Mouse (Mus musculus) testis, adult 2 months (tissue): ENCODE measurements around the gene Nrp1. TPM values are rescaled to one million over a fixed set of nuclear protein-coding genes. Genes with fewer than 3 reads are reported as not detected.

Experiments
- H3K27ac ChIP-seq: fragments of 200-500 bp; 2 replicates; pipeline ENCODE4 v1.5.1; 2012; ENCODE audit warnings: low read depth, low read length; ENCODE audit not compliant: control insufficient read depth, insufficient read depth
- H3K27me3 ChIP-seq: fragments of 200-500 bp; 2 replicates; pipeline ENCODE4 v1.6.1; 2012; ENCODE audit warnings: mild to moderate bottlenecking, low read length, moderate library complexity; ENCODE audit not compliant: control insufficient read depth, insufficient read depth
- H3K36me3 ChIP-seq: fragments of 200-500 bp; 2 replicates; pipeline ENCODE4 v1.6.1; 2012; ENCODE audit warnings: mild to moderate bottlenecking, low read length; ENCODE audit not compliant: control insufficient read depth, insufficient read depth
- H3K4me1 ChIP-seq: fragments of 200-500 bp; 2 replicates; pipeline ENCODE4 v1.6.1; 2012; ENCODE audit warnings: low read length; ENCODE audit not compliant: control insufficient read depth, insufficient read depth
- H3K4me3 ChIP-seq: fragments of 200-500 bp; 2 replicates; pipeline ENCODE4 v1.5.1; 2012; ENCODE audit warnings: low read depth, mild to moderate bottlenecking, low read length, moderate library complexity, mixed read lengths; ENCODE audit not compliant: control insufficient read depth
- CTCF ChIP-seq: fragments of 200-500 bp; IDR thresholded peaks from 2 replicates; pipeline ENCODE4 v1.5.1; 2012; ENCODE audit warnings: low read depth, mild to moderate bottlenecking, inconsistent platforms, low read length, moderate library complexity; ENCODE audit not compliant: control insufficient read depth, insufficient read depth, insufficient replicate concordance
- POLR2A ChIP-seq: fragments of 200-500 bp; IDR thresholded peaks from 2 replicates; pipeline ENCODE4 v1.6.1; 2012; ENCODE audit warnings: low read depth, mild to moderate bottlenecking, inconsistent platforms, low read length, moderate library complexity; ENCODE audit not compliant: control insufficient read depth
- polyA plus RNA-seq: library from polyadenylated mRNA; depleted of rRNA; stranded (reverse); fragments of >200 nt; gene quantifications from 2 replicates; pipeline ENCODE4 v1.2.3, GENCODE M21; 2012

Gene Nrp1
- polyA plus RNA-seq, 1 experiment, result 1.7 TPM

- no peaks in the 10 kb centered on the region for H3K27me3 ChIP-seq
- TF ChIP-seq CTCF (no peak), POLR2A (no peak)
- H3K36me3 ChIP-seq, result no peaks in the 10 kb centered on the region
- H3K4me3 ChIP-seq, result no peak overlapping the region
- H3K4me1 ChIP-seq, result no peaks in the 10 kb centered on the region
- no peak overlapping the region for H3K27ac ChIP-seq
Observed at GRCm38 (mm10) chr8:128445596-128445995, 87.2 kb downstream of the Nrp1 start.

- TF ChIP-seq POLR2A (no peak), CTCF (no peak)
- Histone ChIP-seq H3K36me3 (no peaks in the 10 kb centered on the region), H3K4me3 (no peak overlapping the region), H3K27me3 (no peaks in the 10 kb centered on the region), H3K4me1 (no peaks in the 10 kb centered on the region), H3K27ac (no peak overlapping the region)
Observed at GRCm38 (mm10) chr8:128446636-128447035, 88.2 kb downstream of the Nrp1 start.

- no peak overlapping the region for H3K4me3 ChIP-seq
- TF ChIP-seq POLR2A (no peak), CTCF (no peak)
- no peaks in the 10 kb centered on the region for H3K27me3 ChIP-seq
- no peaks in the 10 kb centered on the region for H3K4me1 ChIP-seq
- H3K27ac ChIP-seq, result no peak overlapping the region
- H3K36me3 ChIP-seq, result no peaks in the 10 kb centered on the region
Observed at GRCm38 (mm10) chr8:128447320-128447719, 88.9 kb downstream of the Nrp1 start.

- Histone ChIP-seq H3K27ac (no peak overlapping the region), H3K4me3 (no peak overlapping the region), H3K36me3 (no peaks in the 10 kb centered on the region), H3K4me1 (no peaks in the 10 kb centered on the region), H3K27me3 (no peaks in the 10 kb centered on the region)
- TF ChIP-seq CTCF (no peak), POLR2A (no peak)
Observed at GRCm38 (mm10) chr8:128450390-128451032, 92.1 kb downstream of the Nrp1 start.

- no peak for TF ChIP-seq POLR2A
- no peak for TF ChIP-seq CTCF
- H3K27ac ChIP-seq, result no peak overlapping the region
Observed at GRCm38 (mm10) chr8:128451121-128451520, 92.7 kb downstream of the Nrp1 start.

GRCm38 (mm10) chr8:128453471-128453870 is 95.1 kb downstream of the Nrp1 start:
- Histone ChIP-seq H3K27me3 (no peaks in the 10 kb centered on the region), H3K36me3 (no peaks in the 10 kb centered on the region), H3K4me3 (no peak overlapping the region), H3K27ac (no peak overlapping the region), H3K4me1 (no peaks in the 10 kb centered on the region)
- TF ChIP-seq CTCF (no peak), POLR2A (no peak)

More at GRCm38 (mm10) chr8:128451121-128451520, 92.7 kb downstream of the Nrp1 start:
- Histone ChIP-seq H3K36me3 (no peaks in the 10 kb centered on the region), H3K4me1 (no peaks in the 10 kb centered on the region), H3K27me3 (no peaks in the 10 kb centered on the region), H3K4me3 (no peak overlapping the region)

GRCm38 (mm10) chr8:128454026-128454425 is 95.6 kb downstream of the Nrp1 start:
- no peak for TF ChIP-seq CTCF
- TF ChIP-seq POLR2A, result no peak
- Histone ChIP-seq H3K4me1 (no peaks in the 10 kb centered on the region), H3K4me3 (no peak overlapping the region), H3K36me3 (no peaks in the 10 kb centered on the region), H3K27ac (no peak overlapping the region), H3K27me3 (no peaks in the 10 kb centered on the region)

- TF ChIP-seq CTCF, result no peak
- TF ChIP-seq POLR2A, result no peak
- H3K27me3 ChIP-seq, result no peaks in the 10 kb centered on the region
- no peaks in the 10 kb centered on the region for H3K4me1 ChIP-seq
- no peak overlapping the region for H3K4me3 ChIP-seq
- no peaks in the 10 kb centered on the region for H3K36me3 ChIP-seq
- H3K27ac ChIP-seq, result no peak overlapping the region
Observed at GRCm38 (mm10) chr8:128457277-128457676, 98.9 kb downstream of the Nrp1 start.
